Mouse (Mus musculus): ENCODE measurements around the gene Trabd2b.

GRCm38 (mm10) chr4:114484173-114484572, 77.6 kb downstream of the Trabd2b start:
- TF ChIP-seq POLR2A (IDR thresholded peaks at IDR 0.05; ENCODE audit: borderline replicate concordance, extremely low read depth, low read depth, low read length) (no peak), CTCF (IDR thresholded peaks at IDR 0.05; ENCODE audit: insufficient read depth, low read length) (no peak)
